Mouse (Mus musculus) CH12.LX (cell line): ENCODE measurements around the gene Slc39a9. TPM values are rescaled to one million over a fixed set of nuclear protein-coding genes. Genes with fewer than 3 reads are reported as not detected.

Experiments
- DNase-seq: peaks from one replicate; pipeline ENCODE4 v3.0.0-alpha.2; 2013; ENCODE audit errors: extremely low read depth
- H3K27ac ChIP-seq: 2 replicates; pipeline ENCODE4 v1.5.1; 2012; ENCODE audit warnings: low read depth, mild to moderate bottlenecking, control low read depth, moderate library complexity; ENCODE audit not compliant: insufficient read depth
- H3K27me3 ChIP-seq: replicated peaks from 2 replicates; pipeline ENCODE3; 2012; ENCODE audit warnings: inconsistent platforms
- H3K36me3 ChIP-seq, 2 experiments: replicated peaks in 1 of 2; 2 replicates each; pipeline versions ENCODE3 to v1.6.1; 2012; ENCODE audit warnings: inconsistent platforms in 1 of 2, low read length in 1 of 2, mild to moderate bottlenecking in 1 of 2, mixed read lengths in 1 of 2, moderate library complexity in 1 of 2; ENCODE audit not compliant: control insufficient read depth in 1 of 2, insufficient read depth in 1 of 2
- H3K4me1 ChIP-seq, 2 experiments: 2 replicates each; pipeline ENCODE4 v1.6.1; 2012; ENCODE audit warnings: inconsistent platforms in 1 of 2, moderate library complexity in 1 of 2; ENCODE audit not compliant: insufficient read depth in 2 of 2, control insufficient read depth in 1 of 2
- H3K4me2 ChIP-seq: 2 replicates; pipeline ENCODE4 v1.6.1; 2012; ENCODE audit warnings: low read depth, mild to moderate bottlenecking, control low read depth; ENCODE audit not compliant: poor library complexity, insufficient read depth, severe bottlenecking
- H3K4me3 ChIP-seq, 3 experiments: fragments of 150-350 bp in 1 of 3; sonication (generic) in 1 of 3; replicated peaks in 1 of 3; 2 replicates each; pipeline versions ENCODE3 to v1.5.1; 2011 to 2012; ENCODE audit warnings: low read depth in 2 of 3, low read length in 2 of 3, mild to moderate bottlenecking in 2 of 3, moderate library complexity in 2 of 3, control low read depth in 1 of 3, improper control_type of control experiment in 1 of 3, inconsistent platforms in 1 of 3, mixed read lengths in 1 of 3; ENCODE audit not compliant: poor library complexity in 1 of 3
- H3K79me2 ChIP-seq: replicated peaks from 2 replicates; pipeline ENCODE4 v1.6.1; 2012; ENCODE audit warnings: mild to moderate bottlenecking, moderate library complexity; ENCODE audit not compliant: control insufficient read depth, poor library complexity, insufficient read depth, severe bottlenecking; ENCODE audit errors: extremely low read depth
- H3K9ac ChIP-seq: 2 replicates; pipeline ENCODE4 v1.6.1; 2012; ENCODE audit warnings: low read depth, mild to moderate bottlenecking, control low read depth, moderate library complexity; ENCODE audit not compliant: insufficient read depth
- H3K9me3 ChIP-seq: replicated peaks from 2 replicates; pipeline ENCODE3; 2012; ENCODE audit warnings: low read length, inconsistent platforms, mixed read lengths
- CTCF ChIP-seq, 2 experiments: IDR thresholded peaks in 1 of 2; conservative IDR thresholded peaks in 1 of 2; 2 replicates each; pipeline ENCODE4 v1.5.1; 2011 to 2012; ENCODE audit warnings: low read depth in 2 of 2, low read length in 2 of 2, improper control_type of control experiment in 1 of 2, inconsistent platforms in 1 of 2, mild to moderate bottlenecking in 1 of 2, moderate library complexity in 1 of 2
- E2F4 ChIP-seq: IDR thresholded peaks from 2 replicates; pipeline ENCODE4 v1.6.1; 2011; ENCODE audit warnings: low read depth, low read length, improper control_type of control experiment; ENCODE audit not compliant: insufficient replicate concordance
- GABPA ChIP-seq: IDR thresholded peaks from 2 replicates; pipeline ENCODE4 v1.6.1; 2012; ENCODE audit warnings: low read depth, low read length, improper control_type of control experiment, inconsistent platforms; ENCODE audit not compliant: insufficient replicate concordance
- JUND ChIP-seq: conservative IDR thresholded peaks from 2 replicates; pipeline ENCODE4 v1.6.1; 2011; ENCODE audit warnings: low read depth, low read length, improper control_type of control experiment
- KAT2A ChIP-seq: IDR thresholded peaks from 2 replicates; pipeline ENCODE4 v1.6.1; 2012; ENCODE audit warnings: low read length, improper control_type of control experiment, inconsistent platforms; ENCODE audit not compliant: insufficient replicate concordance
- MAFK ChIP-seq: IDR thresholded peaks from 2 replicates; pipeline ENCODE4 v1.6.1; 2011; ENCODE audit warnings: low read length, improper control_type of control experiment; ENCODE audit not compliant: insufficient replicate concordance
- MAX ChIP-seq: IDR thresholded peaks from 2 replicates; pipeline ENCODE4 v1.6.1; 2011; ENCODE audit warnings: low read length, improper control_type of control experiment
- MAZ ChIP-seq: IDR thresholded peaks from 2 replicates; pipeline ENCODE4 v1.6.1; 2012; ENCODE audit warnings: low read depth, mild to moderate bottlenecking, inconsistent platforms, low read length, improper control_type of control experiment, moderate library complexity
- MEF2A ChIP-seq: IDR thresholded peaks from 2 replicates; pipeline ENCODE4 v1.6.1; 2014; ENCODE audit warnings: low read depth, mild to moderate bottlenecking, inconsistent platforms, low read length, improper control_type of control experiment, borderline replicate concordance
- MXI1 ChIP-seq: IDR thresholded peaks from 2 replicates; pipeline ENCODE4 v1.6.1; 2011; ENCODE audit warnings: mild to moderate bottlenecking, low read depth, low read length, improper control_type of control experiment
- MYC ChIP-seq: IDR thresholded peaks from 2 replicates; pipeline ENCODE4 v1.6.1; 2011; ENCODE audit warnings: low read depth, mild to moderate bottlenecking, improper control_type of control experiment, low read length
- NELFE ChIP-seq: IDR thresholded peaks from 2 replicates; pipeline ENCODE4 v1.6.1; 2011; ENCODE audit warnings: low read depth, low read length, improper control_type of control experiment
- NRF1 ChIP-seq: IDR thresholded peaks from 2 replicates; pipeline ENCODE4 v1.6.1; 2014; ENCODE audit warnings: low read depth, mild to moderate bottlenecking, inconsistent platforms, low read length, improper control_type of control experiment, moderate library complexity
- POLR2AphosphoS2 ChIP-seq: IDR thresholded peaks from 2 replicates; pipeline ENCODE4 v1.6.1; 2011; ENCODE audit warnings: low read depth, low read length, improper control_type of control experiment
- RCOR1 ChIP-seq: conservative IDR thresholded peaks from 2 replicates; pipeline ENCODE4 v1.6.1; 2012; ENCODE audit warnings: low read depth, mild to moderate bottlenecking, inconsistent platforms, low read length, improper control_type of control experiment
- SIN3A ChIP-seq: IDR thresholded peaks from 2 replicates; pipeline ENCODE4 v1.6.1; 2012; ENCODE audit warnings: low read length, improper control_type of control experiment, inconsistent platforms
- SMC3 ChIP-seq: IDR thresholded peaks from 2 replicates; pipeline ENCODE4 v1.6.1; 2011; ENCODE audit warnings: low read depth, low read length, improper control_type of control experiment
- TBP ChIP-seq: conservative IDR thresholded peaks from 2 replicates; pipeline ENCODE4 v1.6.1; 2011; ENCODE audit warnings: low read depth, low read length, improper control_type of control experiment
- USF2 ChIP-seq: conservative IDR thresholded peaks from 2 replicates; pipeline ENCODE4 v1.6.1; 2011; ENCODE audit warnings: low read depth, low read length, improper control_type of control experiment
- ZC3H11A ChIP-seq: IDR thresholded peaks from 2 replicates; pipeline ENCODE4 v1.6.1; 2012; ENCODE audit warnings: low read depth, mild to moderate bottlenecking, inconsistent platforms, low read length, improper control_type of control experiment
- ZMIZ1 ChIP-seq: IDR thresholded peaks from 2 replicates; pipeline ENCODE4 v1.6.1; 2012; ENCODE audit warnings: low read depth, mild to moderate bottlenecking, inconsistent platforms, low read length, improper control_type of control experiment
- ZNF384 ChIP-seq: IDR thresholded peaks from 2 replicates; pipeline ENCODE4 v1.6.1; 2012; ENCODE audit warnings: low read depth, low read length, improper control_type of control experiment, inconsistent platforms
- dilution Hi-C: fragments of 300-500 bp; cut with MboI; formaldehyde crosslinking; loops from 2 replicates; pipeline ENCODE4 v1.14.3; 2020; ENCODE audit warnings: low sequenced_read_pairs; ENCODE audit not compliant: extremely low pct_unique_long_range_greater_than_20kb, extremely low pct_ligation_motif_present
- in situ Hi-C: fragments of 300-500 bp; cut with MboI; formaldehyde crosslinking; loops from 3 replicates; pipeline ENCODE4 v1.14.3; 2019; ENCODE audit warnings: low sequenced_read_pairs, low pct_ligation_motif_present, low pct_unique_long_range_greater_than_20kb, mixed read lengths
- polyA plus RNA-seq: library from polyadenylated mRNA; unstranded; fragments of >175 nt; gene quantifications from 2 replicates; pipeline ENCODE4 v1.2.1, GENCODE M21; 2012; ENCODE audit warnings: low read depth; ENCODE audit not compliant: insufficient read length
- total RNA-seq, 2 experiments: library from RNA; depleted of rRNA; stranded (reverse); fragments of 300-350 nt in 1 of 2; fragments of >200 nt in 1 of 2; gene quantifications; 2 replicates each; pipeline ENCODE4 v1.2.3; 2012 to 2014

Slc39a9 gene
- total and polyA plus RNA-seq, 3 experiments: 8.0 to 17.1 (median 9.1) TPM

- TF ChIP-seq ZMIZ1 (no peak), MAX (no peak), MEF2A (no peak)
Observed at GRCm38 (mm10) chr12:80594141-80594540, 49.5 kb upstream of the Slc39a9 start (continued).

- Histone ChIP-seq H3K27me3 (no peaks in the 10 kb centered on the region), H3K4me1 (peaks cover 4 to 18% of the 10 kb centered on the region in 2 experiments; a peak in 3 of 4 replicates), H3K79me2 (no peaks in the 10 kb centered on the region), H3K4me3 (no peak overlapping the region), H3K9ac (no peak overlapping the region), H3K9me3 (no peaks in the 10 kb centered on the region), H3K36me3 (no peaks in the 10 kb centered on the region), H3K27ac (no peak overlapping the region), H3K4me2 (no peak overlapping the region)
- in situ Hi-C loops: loop anchor here (25.0 kb wide), 1 partner anchor 432 kb away; no protein-coding TSS in a partner anchor
- DNase-seq: no peak
- TF ChIP-seq E2F4 (no peak), SMC3 (no peak), JUND (no peak), CTCF (conservative IDR thresholded peaks at IDR 0.05 in 1 of 2, IDR thresholded peaks at IDR 0.05 in 1 of 2; ENCODE audit: low read depth in 2 of 2, low read length in 2 of 2) (no peak), TBP (no peak), MAFK (no peak)
- dilution Hi-C loops: no loop called here
Observed at GRCm38 (mm10) chr12:80594781-80595180, 48.9 kb upstream of the Slc39a9 start.

GRCm38 (mm10) chr12:80595566-80595965, 48.1 kb upstream of the Slc39a9 start:
- Histone ChIP-seq H3K27me3 (no peaks in the 10 kb centered on the region), H3K36me3 (no peaks in the 10 kb centered on the region), H3K27ac (no peak overlapping the region), H3K4me1 (peaks cover 4 to 18% of the 10 kb centered on the region in 2 experiments; a peak in 3 of 4 replicates), H3K9me3 (no peaks in the 10 kb centered on the region), H3K4me2 (no peak overlapping the region), H3K4me3 (no peak overlapping the region), H3K9ac (no peak overlapping the region), H3K79me2 (no peaks in the 10 kb centered on the region)
- DNase-seq: no peak
- in situ Hi-C loops: loop anchor here (25.0 kb wide), 1 partner anchor 433 kb away; no protein-coding TSS in a partner anchor
- TF ChIP-seq MEF2A: no peak
- no peak for TF ChIP-seq MAZ
- dilution Hi-C loops: no loop called here

- H3K36me3 ChIP-seq: no peaks in the 10 kb centered on the region
- H3K4me2 ChIP-seq: no peak overlapping the region
- no peak for TF ChIP-seq MEF2A
- no peak for TF ChIP-seq MXI1
- no peak for TF ChIP-seq USF2
- TF ChIP-seq GABPA: no peak
- TF ChIP-seq NELFE: no peak
- no peak for TF ChIP-seq SIN3A
- no peak for TF ChIP-seq MYC
- TF ChIP-seq MAFK: no peak
- no peak for TF ChIP-seq E2F4
- no peak for TF ChIP-seq ZNF384
- TF ChIP-seq NRF1: no peak
- no peak for TF ChIP-seq JUND
- no peak for TF ChIP-seq POLR2AphosphoS2
- no peak for TF ChIP-seq ZC3H11A
- no peak for TF ChIP-seq MAX
- no peak for TF ChIP-seq RCOR1
- no peak for TF ChIP-seq KAT2A
- TF ChIP-seq, all 38 proteins: peak for 0
- no peak for DNase-seq
- dilution Hi-C loops (no loop called here), in situ Hi-C loops (loop anchor here (25.0 kb wide), 1 partner anchor 434 kb away; no protein-coding TSS in a partner anchor)
- Histone ChIP-seq H3K4me1 (peaks cover 4 to 18% of the 10 kb centered on the region in 2 experiments; a peak in 3 of 4 replicates), H3K27me3 (no peaks in the 10 kb centered on the region), H3K79me2 (no peaks in the 10 kb centered on the region), H3K9ac (no peak overlapping the region), H3K27ac (no peak overlapping the region), H3K4me3 (no peak overlapping the region), H3K9me3 (no peaks in the 10 kb centered on the region)
Observed at GRCm38 (mm10) chr12:80595968-80596367, 47.7 kb upstream of the Slc39a9 start.
